In genomic region chr13:52288400-52288799, GRCm38 (mm10) we compare ENCODE assay signal across 20 mouse cellular contexts.
DNase-seq lines count a peak whose midpoint lies in the region; ATAC-seq and TF ChIP-seq lines count a peak whose summit lies in the region.
"Had no signal": no experiment of that assay in that cellular context is flagged by ENCODE, and none has a peak within 500 bp of the region (broad histone marks: within the 10 kb centered on the region; RNA-seq: fewer than 3 reads in every experiment).

No protein-coding gene starts in this region.

- no peaks in the 10 kb centered on the region for H3K4me1 ChIP-seq in hindbrain, embryonic 13.5 days (replicated peaks)
- no peaks in the 10 kb centered on the region for H3K4me1 ChIP-seq in hindbrain, embryonic 12.5 days
- H3K4me1 ChIP-seq in midbrain, postnatal 0 days (ENCODE audit: insufficient read depth, low read length): no peaks in the 10 kb centered on the region
- 0 out of 2 replicates have a peak, but pooled peaks cover 3% of the 10 kb centered on the region for H3K4me1 ChIP-seq in midbrain, embryonic 15.5 days
- peaks cover 4% of the 10 kb centered on the region; the same call in 1 of the 2 replicates for H3K4me1 ChIP-seq in neural tube, embryonic 15.5 days

- no peak for ATAC-seq in hindbrain, embryonic 13.5 days (ENCODE audit: low FRiP score)
- ATAC-seq in hindbrain, embryonic 12.5 days (ENCODE audit: low FRiP score): no peak
- no peak for ATAC-seq in midbrain, postnatal 0 days (ENCODE audit: low FRiP score)
- no peak for ATAC-seq in midbrain, embryonic 15.5 days (replicated peaks)
- ATAC-seq in neural tube, embryonic 15.5 days (ENCODE audit: low FRiP score): peak; percentile 65; the same call in 1 of the 2 replicates
- ATAC-seq in megakaryocyte, adult 5-6 weeks (ENCODE audit: poor library complexity, severe bottlenecking): no peak
- ATAC-seq: forebrain, postnatal 0 days; inflammation-experienced regulatory T-cells, adult 6 months had no signal

- WGBS in hindbrain, embryonic 13.5 days: 48% methylated on average over 6 of the region's 6 CpGs
- 47% methylated on average over 6 of the region's 6 CpGs for WGBS in hindbrain, embryonic 12.5 days
- 55% methylated on average over 6 of the region's 6 CpGs for WGBS in midbrain, postnatal 0 days
- 53% methylated on average over 6 of the region's 6 CpGs for WGBS in midbrain, embryonic 15.5 days
- 19% methylated on average over 6 of the region's 6 CpGs for WGBS in neural tube, embryonic 15.5 days

- no peak for TF ChIP-seq CTCF in midbrain, postnatal 0 days (IDR thresholded peaks at IDR 0.05)

- no peak overlapping the region for H3K4me3 ChIP-seq in hindbrain, embryonic 13.5 days
- H3K4me3 ChIP-seq in hindbrain, embryonic 12.5 days: no peak overlapping the region
- no peak overlapping the region for H3K4me3 ChIP-seq in midbrain, postnatal 0 days (ENCODE audit: low read depth, low read length)
- H3K4me3 ChIP-seq in midbrain, embryonic 15.5 days: no peak overlapping the region
- H3K4me3 ChIP-seq in neural tube, embryonic 15.5 days (replicated peaks): no peak overlapping the region
- H3K4me3 ChIP-seq: forebrain, embryonic 12.5 days; gastrocnemius, adult 2 months; heart, embryonic 12.5 days; hindbrain, embryonic 10.5 days had no signal

- peak; percentile 56 for DNase-seq in midbrain, postnatal 0 days (ENCODE audit: low spot score)
- DNase-seq in urinary bladder, postnatal 36 days (ENCODE audit: low spot score in 2 of 2): no peak
- DNase-seq: adrenal gland, adult 8-10 months; adrenal gland, postnatal 36 days; cerebellum, adult 11 months; cerebellum, adult 8-10 months; cerebellum, postnatal 14 days; forebrain, postnatal 0 days; gastrocnemius, adult 2 months; gastrocnemius, postnatal 25 days; kidney, adult 18-20 months had no signal

- H3K9ac ChIP-seq in hindbrain, embryonic 13.5 days: no peak overlapping the region
- H3K9ac ChIP-seq in hindbrain, embryonic 12.5 days: no peak overlapping the region
- no peak overlapping the region for H3K9ac ChIP-seq in midbrain, postnatal 0 days (replicated peaks; ENCODE audit: low read length, poor library complexity, severe bottlenecking)
- no peak overlapping the region for H3K9ac ChIP-seq in midbrain, embryonic 15.5 days
- H3K9ac ChIP-seq in neural tube, embryonic 15.5 days (replicated peaks): no peak overlapping the region
- H3K9ac ChIP-seq: forebrain, embryonic 12.5 days; forebrain, postnatal 0 days; heart, embryonic 12.5 days had no signal

- H3K27me3 ChIP-seq in hindbrain, embryonic 13.5 days: no peaks in the 10 kb centered on the region
- H3K27me3 ChIP-seq in hindbrain, embryonic 12.5 days: no peaks in the 10 kb centered on the region
- no peaks in the 10 kb centered on the region for H3K27me3 ChIP-seq in midbrain, postnatal 0 days (ENCODE audit: insufficient read depth, low read length)
- no peaks in the 10 kb centered on the region for H3K27me3 ChIP-seq in midbrain, embryonic 15.5 days (replicated peaks)
- H3K27me3 ChIP-seq in neural tube, embryonic 15.5 days (replicated peaks): no peaks in the 10 kb centered on the region
- H3K27me3 ChIP-seq: forebrain, embryonic 12.5 days; heart, embryonic 12.5 days had no signal

- no peak overlapping the region for H3K4me2 ChIP-seq in hindbrain, embryonic 13.5 days
- H3K4me2 ChIP-seq in hindbrain, embryonic 12.5 days (replicated peaks): no peak overlapping the region
- no peak overlapping the region for H3K4me2 ChIP-seq in midbrain, postnatal 0 days (ENCODE audit: low read depth, low read length, poor library complexity, severe bottlenecking)
- no peak overlapping the region for H3K4me2 ChIP-seq in midbrain, embryonic 15.5 days
- H3K4me2 ChIP-seq in neural tube, embryonic 15.5 days: no peak overlapping the region
- H3K4me2 ChIP-seq: forebrain, embryonic 12.5 days; heart, embryonic 12.5 days had no signal

- H3K36me3 ChIP-seq in hindbrain, embryonic 13.5 days: no peaks in the 10 kb centered on the region
- H3K36me3 ChIP-seq in hindbrain, embryonic 12.5 days: no peaks in the 10 kb centered on the region
- no peaks in the 10 kb centered on the region for H3K36me3 ChIP-seq in midbrain, postnatal 0 days (ENCODE audit: insufficient read depth, low read length)
- H3K36me3 ChIP-seq in midbrain, embryonic 15.5 days (replicated peaks): no peaks in the 10 kb centered on the region
- H3K36me3 ChIP-seq in neural tube, embryonic 15.5 days: no peaks in the 10 kb centered on the region
- H3K36me3 ChIP-seq: forebrain, embryonic 12.5 days; heart, embryonic 12.5 days; hindbrain, embryonic 10.5 days had no signal

- no peaks in the 10 kb centered on the region for H3K9me3 ChIP-seq in hindbrain, embryonic 13.5 days
- no peaks in the 10 kb centered on the region for H3K9me3 ChIP-seq in hindbrain, embryonic 12.5 days (replicated peaks)
- no peaks in the 10 kb centered on the region for H3K9me3 ChIP-seq in midbrain, postnatal 0 days (ENCODE audit: low read length)
- H3K9me3 ChIP-seq in midbrain, embryonic 15.5 days: no peaks in the 10 kb centered on the region
- H3K9me3 ChIP-seq in neural tube, embryonic 15.5 days (replicated peaks): no peaks in the 10 kb centered on the region
- H3K9me3 ChIP-seq: forebrain, embryonic 12.5 days; heart, embryonic 12.5 days; hindbrain, embryonic 10.5 days had no signal

- H3K27ac ChIP-seq in hindbrain, embryonic 13.5 days: 0 out of 2 replicates have a peak overlapping the region, but pooled peaks have one; percentile 36
- H3K27ac ChIP-seq in hindbrain, embryonic 12.5 days: no peak overlapping the region
- H3K27ac ChIP-seq in midbrain, postnatal 0 days (ENCODE audit: low read depth, low read length): no peak overlapping the region
- no peak overlapping the region for H3K27ac ChIP-seq in midbrain, embryonic 15.5 days
- H3K27ac ChIP-seq in neural tube, embryonic 15.5 days (replicated peaks): peak overlapping the region; percentile 69
- H3K27ac ChIP-seq: forebrain, embryonic 12.5 days; gastrocnemius, adult 2 months; hindbrain, embryonic 10.5 days had no signal

Comparison
In these comparisons a context has a peak if more than half of its experiments do, and no peak if none do; other contexts are left out.
1. H3K27ac ChIP-seq: peak in hindbrain, embryonic 13.5 days (single experiment) and neural tube, embryonic 15.5 days (single experiment); none in hindbrain, embryonic 12.5 days (single experiment), midbrain, postnatal 0 days (single experiment) and midbrain, embryonic 15.5 days (single experiment).